Mouse (Mus musculus) limb, embryonic 10.5 days (tissue): ENCODE data around the gene Numbl. TPM values are rescaled to one million over a fixed set of nuclear protein-coding genes. Genes with fewer than 3 reads are reported as not detected.
"Not testable (repeated sequence)": the region's sequence is repeated elsewhere in the genome, so short reads cannot be mapped to it uniquely, and the experiment has no call there.

ENCODE experiments used
- DNase-seq: peaks from one replicate; pipeline ENCODE4 v3.0.0-alpha.2; 2017; ENCODE audit warnings: low spot score
- H3K27ac ChIP-seq: fragments of 300-500 bp; sonication (generic); 2 replicates; pipeline ENCODE4 v1.5.1; 2016; ENCODE audit warnings: mild to moderate bottlenecking
- H3K27me3 ChIP-seq: fragments of 300-500 bp; sonication (generic); 2 replicates; pipeline ENCODE4 v1.6.1; 2016; ENCODE audit warnings: low read depth, mild to moderate bottlenecking; ENCODE audit not compliant: poor library complexity, severe bottlenecking
- H3K36me3 ChIP-seq: fragments of 300-500 bp; sonication (generic); 2 replicates; pipeline ENCODE4 v1.6.1; 2016; ENCODE audit warnings: mild to moderate bottlenecking, moderate library complexity
- H3K4me1 ChIP-seq: fragments of 300-500 bp; sonication (generic); 2 replicates; pipeline ENCODE4 v1.6.1; 2016
- H3K4me3 ChIP-seq: fragments of 300-500 bp; sonication (generic); 2 replicates; pipeline ENCODE4 v1.5.1; 2016; ENCODE audit warnings: mild to moderate bottlenecking, moderate library complexity
- H3K9me3 ChIP-seq: fragments of 300-500 bp; sonication (generic); replicated peaks from 2 replicates; pipeline ENCODE4 v1.6.1; 2016; ENCODE audit warnings: mild to moderate bottlenecking
- WGBS: fragments of 180-500 bp; shearing (Covaris S2); methylation state at CpG from one replicate; pipeline ENCODE4 v1.1.7; 2016; 5-methylcytosine and 5-hydroxymethylcytosine counted together
- polyA plus RNA-seq: library from polyadenylated mRNA; unstranded; fragments of >200 nt; fragmentation: Nextera tagmentation; extraction: Ambion mirVana; gene quantifications from 2 replicates; pipeline ENCODE4 v1.2.1, GENCODE M21; 2016

Gene Numbl
- polyA plus RNA-seq, 1 experiment from 2014 or later, result 10.4 TPM

GRCm38 (mm10) chr7:27231693-27232331, 26.4 kb upstream of the Numbl start:
- no peak for DNase-seq
- peak overlapping the region; percentile 85; the same call in 1 of the 2 replicates for H3K27ac ChIP-seq
- H3K4me3 ChIP-seq, result no peak overlapping the region
- H3K27me3 ChIP-seq, result no peaks in the 10 kb centered on the region
- no peaks in the 10 kb centered on the region for H3K36me3 ChIP-seq
- no peaks in the 10 kb centered on the region for H3K9me3 ChIP-seq
- peaks cover 23% of the 10 kb centered on the region for H3K4me1 ChIP-seq
- 84% methylated on average over 7 of the region's 7 CpGs for WGBS

GRCm38 (mm10) chr7:27232781-27233281, 25.4 kb upstream of the Numbl start, which contains the start of gene Coq8b:
TSS of gene Coq8b (plus strand) at chr7:27233023.
- Histone ChIP-seq H3K27ac (peak within 1 kb of the TSS; percentile 85), H3K4me1 (peaks cover 13% of the 10 kb centered on the region)
- under 1% methylated on average over 25 of the region's 25 CpGs for WGBS

GRCm38 (mm10) chr7:27233300-27233699, 24.9 kb upstream of the Numbl start:
- 6% methylated on average over 6 of the region's 6 CpGs for WGBS
- no peak for DNase-seq
- no peaks in the 10 kb centered on the region for H3K27me3 ChIP-seq
- no peaks in the 10 kb centered on the region for H3K9me3 ChIP-seq
- peaks cover 6% of the 10 kb centered on the region for H3K36me3 ChIP-seq
- H3K27ac ChIP-seq, result peak overlapping the region; percentile 85
- peaks cover 12% of the 10 kb centered on the region for H3K4me1 ChIP-seq
- H3K4me3 ChIP-seq, result peak overlapping the region; percentile 61

More at GRCm38 (mm10) chr7:27232781-27233281, 25.4 kb upstream of the Numbl start, which contains the start of gene Coq8b:
- Histone ChIP-seq H3K27me3 (no peaks in the 10 kb centered on the region), H3K4me3 (peak within 1 kb of the TSS; percentile 61), H3K36me3 (peaks cover 6% of the 10 kb centered on the region), H3K9me3 (no peaks in the 10 kb centered on the region)
- DNase-seq, result peak; percentile 95

- H3K36me3 ChIP-seq, result peaks cover 12% of the 10 kb centered on the region
- peaks cover 12% of the 10 kb centered on the region for H3K4me1 ChIP-seq
- no peaks in the 10 kb centered on the region for H3K27me3 ChIP-seq
- no peak overlapping the region for H3K4me3 ChIP-seq
- DNase-seq, result no peak
- no peak overlapping the region for H3K27ac ChIP-seq
- H3K9me3 ChIP-seq, result no peaks in the 10 kb centered on the region
- 95% methylated on average over 2 of the region's 2 CpGs for WGBS
These were observed 22.5 kb upstream of the Numbl start for GRCm38 (mm10) chr7:27235726-27236125.

GRCm38 (mm10) chr7:27237527-27237926, 20.7 kb upstream of the Numbl start:
- peaks cover 21% of the 10 kb centered on the region for H3K36me3 ChIP-seq
- WGBS, result 85% methylated on average over 2 of the region's 2 CpGs
- no peak overlapping the region for H3K27ac ChIP-seq
- no peaks in the 10 kb centered on the region for H3K27me3 ChIP-seq
- H3K4me3 ChIP-seq, result no peak overlapping the region
- no peaks in the 10 kb centered on the region for H3K9me3 ChIP-seq
- DNase-seq, result no peak
- H3K4me1 ChIP-seq, result peaks cover 12% of the 10 kb centered on the region

GRCm38 (mm10) chr7:27238568-27238967, 19.7 kb upstream of the Numbl start:
- peaks cover 8% of the 10 kb centered on the region for H3K4me1 ChIP-seq
- DNase-seq, result no peak
- no peaks in the 10 kb centered on the region for H3K27me3 ChIP-seq
- no peak overlapping the region for H3K27ac ChIP-seq
- 90% methylated on average over 5 of the region's 5 CpGs for WGBS
- no peaks in the 10 kb centered on the region for H3K9me3 ChIP-seq
- H3K36me3 ChIP-seq, result peaks cover 30% of the 10 kb centered on the region
- no peak overlapping the region for H3K4me3 ChIP-seq

- Histone ChIP-seq H3K4me1 (no peaks in the 10 kb centered on the region), H3K4me3 (no peak overlapping the region), H3K27me3 (no peaks in the 10 kb centered on the region), H3K27ac (no peak overlapping the region), H3K36me3 (peaks cover 47% of the 10 kb centered on the region), H3K9me3 (no peaks in the 10 kb centered on the region)
- no peak for DNase-seq
- WGBS, result 50% methylated on average over 8 of the region's 8 CpGs
These were observed 15.0 kb upstream of the Numbl start for GRCm38 (mm10) chr7:27243211-27243610.

- DNase-seq, H3K4me3 ChIP-seq, H3K9me3 ChIP-seq, H3K27ac ChIP-seq, H3K27me3 ChIP-seq, H3K4me1 ChIP-seq: not testable (repeated sequence)
- WGBS, result 78% methylated on average over 2 of the region's 2 CpGs
- H3K36me3 ChIP-seq, result peaks cover 47% of the 10 kb centered on the region
These were observed 14.1 kb upstream of the Numbl start for GRCm38 (mm10) chr7:27244088-27244487.

- H3K36me3 ChIP-seq, result peaks cover 35% of the 10 kb centered on the region
- no peaks in the 10 kb centered on the region for H3K9me3 ChIP-seq
These were observed 9.1 kb upstream of the Numbl start for GRCm38 (mm10) chr7:27249146-27249545.

GRCm38 (mm10) chr7:27249928-27250327, 8.3 kb upstream of the Numbl start:
- Histone ChIP-seq H3K4me1 (no peaks in the 10 kb centered on the region), H3K27ac (no peak overlapping the region), H3K9me3 (no peaks in the 10 kb centered on the region), H3K36me3 (peaks cover 35% of the 10 kb centered on the region), H3K4me3 (no peak overlapping the region), H3K27me3 (no peaks in the 10 kb centered on the region)
- DNase-seq, result no peak
- WGBS, result 84% methylated on average over 5 of the region's 5 CpGs

More at GRCm38 (mm10) chr7:27249146-27249545, 9.1 kb upstream of the Numbl start:
- Histone ChIP-seq H3K4me3 (no peak overlapping the region), H3K27ac (no peak overlapping the region), H3K27me3 (no peaks in the 10 kb centered on the region), H3K4me1 (no peaks in the 10 kb centered on the region)
- WGBS, result 78% methylated on average over 2 of the region's 2 CpGs
- no peak for DNase-seq

GRCm38 (mm10) chr7:27251946-27252345, 6.3 kb upstream of the Numbl start:
- no peak for DNase-seq
- Histone ChIP-seq H3K4me3 (no peak overlapping the region), H3K27me3 (peaks cover 8% of the 10 kb centered on the region; the same call in 1 of the 2 replicates), H3K4me1 (peaks cover 4% of the 10 kb centered on the region), H3K27ac (no peak overlapping the region), H3K36me3 (peaks cover 22% of the 10 kb centered on the region), H3K9me3 (no peaks in the 10 kb centered on the region)
- 87% methylated on average over 6 of the region's 6 CpGs for WGBS

- Histone ChIP-seq H3K27me3 (peaks cover 17% of the 10 kb centered on the region; the same call in 1 of the 2 replicates), H3K4me1 (peaks cover 35% of the 10 kb centered on the region), H3K9me3 (no peaks in the 10 kb centered on the region), H3K27ac (no peak overlapping the region), H3K4me3 (no peak overlapping the region), H3K36me3 (peaks cover 7% of the 10 kb centered on the region; the same call in 1 of the 2 replicates)
- WGBS, result 69% methylated on average over 3 of the region's 3 CpGs
- no peak for DNase-seq
These were observed 2.5 kb upstream of the Numbl start for GRCm38 (mm10) chr7:27255721-27256120.

GRCm38 (mm10) chr7:27257046-27257851, 984 bp upstream of the Numbl start:
- Histone ChIP-seq H3K9me3 (no peaks in the 10 kb centered on the region), H3K4me3 (peak overlapping the region; percentile 87), H3K4me1 (peaks cover 40% of the 10 kb centered on the region), H3K27me3 (peaks cover 17% of the 10 kb centered on the region; the same call in 1 of the 2 replicates), H3K27ac (peak overlapping the region; percentile 94), H3K36me3 (peaks cover 9% of the 10 kb centered on the region; the same call in 1 of the 2 replicates)
- 12% methylated on average over 27 of the region's 27 CpGs for WGBS
- peak; percentile 47 for DNase-seq
